Mouse (Mus musculus): ENCODE data around the gene Dlg2. TPM values are rescaled to one million over a fixed set of nuclear protein-coding genes. Genes with fewer than 3 reads are reported as not detected.

Gene Dlg2
- polyA plus RNA-seq, 1 experiment, result 1.7 TPM

GRCm38 (mm10) chr7:92040785-92041411, 1564.4 kb downstream of the Dlg2 start:
- 25% methylated on average over 2 of the region's 2 CpGs for WGBS
- Histone ChIP-seq H3K4me1 (ENCODE audit: control insufficient read depth, insufficient read depth, insufficient read length) (no peaks in the 10 kb centered on the region), H3K27ac (ENCODE audit: insufficient read depth, low read length) (no peak overlapping the region), H3K27me3 (ENCODE audit: control insufficient read depth, insufficient read depth, low read length) (no peaks in the 10 kb centered on the region), H3K36me3 (ENCODE audit: control insufficient read depth, insufficient read depth, low read length) (no peaks in the 10 kb centered on the region), H3K4me3 (ENCODE audit: extremely low read depth, insufficient read depth, insufficient read length) (no peak overlapping the region)
- TF ChIP-seq POLR2A (IDR thresholded peaks at IDR 0.05; ENCODE audit: low read depth, low read length) (no peak), CTCF (IDR thresholded peaks at IDR 0.05; ENCODE audit: extremely low read depth, insufficient read depth, insufficient read length, insufficient replicate concordance) (no peak)
- no peak for DNase-seq (ENCODE audit: low read depth in 1 of 2, low spot score in 2 of 2)

- no peak for DNase-seq (ENCODE audit: low read depth in 1 of 2, low spot score in 2 of 2)
- Histone ChIP-seq H3K36me3 (ENCODE audit: control insufficient read depth, insufficient read depth, low read length) (no peaks in the 10 kb centered on the region), H3K27me3 (ENCODE audit: control insufficient read depth, insufficient read depth, low read length) (no peaks in the 10 kb centered on the region), H3K4me1 (ENCODE audit: control insufficient read depth, insufficient read depth, insufficient read length) (no peaks in the 10 kb centered on the region), H3K4me3 (ENCODE audit: extremely low read depth, insufficient read depth, insufficient read length) (no peak overlapping the region), H3K27ac (ENCODE audit: insufficient read depth, low read length) (no peak overlapping the region)
- 98% methylated on average over 1 of the region's 1 CpGs for WGBS
- TF ChIP-seq POLR2A (IDR thresholded peaks at IDR 0.05; ENCODE audit: low read depth, low read length) (no peak), CTCF (IDR thresholded peaks at IDR 0.05; ENCODE audit: extremely low read depth, insufficient read depth, insufficient read length, insufficient replicate concordance) (no peak)
Observed at GRCm38 (mm10) chr7:92044966-92045365, 1568.5 kb downstream of the Dlg2 start.

DNA sequence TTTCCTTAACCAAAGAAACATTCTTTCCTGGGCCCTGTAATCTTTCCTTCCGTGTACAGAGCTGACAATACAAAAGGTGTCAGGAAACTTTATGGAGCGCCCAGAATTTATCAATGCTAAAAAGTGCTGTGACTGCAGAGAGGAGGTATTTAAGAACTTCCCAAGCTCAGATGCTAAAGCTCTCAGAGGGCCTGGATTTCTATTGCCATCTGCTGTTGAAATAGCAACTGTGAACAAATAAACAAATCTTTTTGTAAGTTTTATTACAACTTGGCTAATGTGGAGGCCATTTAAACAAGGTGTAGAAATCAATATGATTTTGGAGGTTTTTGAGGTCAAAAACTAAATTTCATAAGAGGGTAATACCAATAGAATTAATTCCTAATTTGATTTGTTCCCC, 1570.8 kb downstream of the Dlg2 start:
- TF ChIP-seq CTCF (IDR thresholded peaks at IDR 0.05; ENCODE audit: extremely low read depth, insufficient read depth, insufficient read length, insufficient replicate concordance) (no peak), POLR2A (IDR thresholded peaks at IDR 0.05; ENCODE audit: low read depth, low read length) (no peak)
- Histone ChIP-seq H3K4me3 (ENCODE audit: extremely low read depth, insufficient read depth, insufficient read length) (no peak overlapping the region), H3K27ac (ENCODE audit: insufficient read depth, low read length) (no peak overlapping the region), H3K36me3 (ENCODE audit: control insufficient read depth, insufficient read depth, low read length) (no peaks in the 10 kb centered on the region), H3K4me1 (ENCODE audit: control insufficient read depth, insufficient read depth, insufficient read length) (no peaks in the 10 kb centered on the region), H3K27me3 (ENCODE audit: control insufficient read depth, insufficient read depth, low read length) (no peaks in the 10 kb centered on the region)
- WGBS, result 60% methylated on average over 2 of the region's 2 CpGs
- no peak for DNase-seq (ENCODE audit: low read depth in 1 of 2, low spot score in 2 of 2)

DNA sequence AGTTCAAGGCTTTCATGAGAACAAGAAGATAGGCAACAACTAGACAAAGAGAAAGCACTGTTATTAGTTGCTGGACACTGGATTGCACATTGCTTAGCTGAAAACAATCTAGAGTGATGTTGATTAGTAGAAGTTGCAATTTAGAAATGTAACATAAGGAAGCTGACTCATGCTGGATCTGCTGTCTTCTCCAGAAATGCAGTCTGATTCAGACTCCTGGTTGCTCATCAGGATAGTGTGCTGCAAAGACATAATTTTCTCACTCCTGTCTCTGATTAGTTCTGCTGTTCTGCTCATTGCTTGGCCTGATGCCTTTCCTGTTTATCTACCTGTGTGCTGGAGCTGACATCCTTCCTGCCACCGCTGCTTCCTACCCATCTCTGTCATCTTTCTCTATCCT, 1572.4 kb downstream of the Dlg2 start:
- H3K27me3 ChIP-seq (ENCODE audit: control insufficient read depth, insufficient read depth, low read length), result no peaks in the 10 kb centered on the region
- TF ChIP-seq CTCF (IDR thresholded peaks at IDR 0.05; ENCODE audit: extremely low read depth, insufficient read depth, insufficient read length, insufficient replicate concordance) (no peak), POLR2A (IDR thresholded peaks at IDR 0.05; ENCODE audit: low read depth, low read length) (no peak)
- no peaks in the 10 kb centered on the region for H3K36me3 ChIP-seq (ENCODE audit: control insufficient read depth, insufficient read depth, low read length)
- no peak for DNase-seq (ENCODE audit: low read depth in 1 of 2, low spot score in 2 of 2)
- H3K4me3 ChIP-seq (ENCODE audit: extremely low read depth, insufficient read depth, insufficient read length), result no peak overlapping the region
- 86% methylated on average over 1 of the region's 1 CpGs for WGBS
- H3K4me1 ChIP-seq (ENCODE audit: control insufficient read depth, insufficient read depth, insufficient read length), result no peaks in the 10 kb centered on the region
- H3K27ac ChIP-seq (ENCODE audit: insufficient read depth, low read length), result no peak overlapping the region

GRCm38 (mm10) chr7:92066851-92067250, 1590.4 kb downstream of the Dlg2 start:
- Histone ChIP-seq H3K27ac (ENCODE audit: insufficient read depth, low read length) (no peak overlapping the region), H3K36me3 (ENCODE audit: control insufficient read depth, insufficient read depth, low read length) (no peaks in the 10 kb centered on the region), H3K27me3 (ENCODE audit: control insufficient read depth, insufficient read depth, low read length) (no peaks in the 10 kb centered on the region), H3K4me1 (ENCODE audit: control insufficient read depth, insufficient read depth, insufficient read length) (no peaks in the 10 kb centered on the region), H3K4me3 (ENCODE audit: extremely low read depth, insufficient read depth, insufficient read length) (no peak overlapping the region)
- TF ChIP-seq POLR2A (IDR thresholded peaks at IDR 0.05; ENCODE audit: low read depth, low read length), result no peak
- TF ChIP-seq CTCF (IDR thresholded peaks at IDR 0.05; ENCODE audit: extremely low read depth, insufficient read depth, insufficient read length, insufficient replicate concordance), result no peak
- WGBS, result 70% methylated on average over 4 of the region's 4 CpGs
- DNase-seq (ENCODE audit: low read depth in 1 of 2, low spot score in 2 of 2), result no peak

DNA sequence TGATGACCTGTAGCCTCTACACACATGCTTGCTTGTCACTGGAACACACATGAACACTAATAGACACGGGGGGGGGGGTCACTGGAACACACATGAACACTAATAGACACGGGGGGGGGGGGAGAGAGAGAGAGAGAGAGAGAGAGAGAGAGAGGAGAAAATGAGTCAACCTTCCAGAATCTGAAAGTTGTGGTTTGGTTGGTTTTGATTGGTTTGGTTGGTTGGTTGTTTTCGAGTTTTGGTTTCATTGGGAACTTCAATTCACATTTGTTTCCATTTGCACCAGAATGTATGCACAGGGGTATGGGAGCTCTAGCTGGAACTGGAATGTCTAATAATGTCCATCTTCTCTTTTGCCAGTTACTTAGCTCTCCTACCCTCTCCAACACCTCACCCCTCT, 1611.0 kb downstream of the Dlg2 start:
- Histone ChIP-seq H3K27me3 (ENCODE audit: control insufficient read depth, insufficient read depth, low read length) (no peaks in the 10 kb centered on the region), H3K36me3 (ENCODE audit: control insufficient read depth, insufficient read depth, low read length) (no peaks in the 10 kb centered on the region), H3K27ac (ENCODE audit: insufficient read depth, low read length) (no peak overlapping the region), H3K4me1 (ENCODE audit: control insufficient read depth, insufficient read depth, insufficient read length) (no peaks in the 10 kb centered on the region), H3K4me3 (ENCODE audit: extremely low read depth, insufficient read depth, insufficient read length) (no peak overlapping the region)
- no peak for DNase-seq (ENCODE audit: low read depth in 1 of 2, low spot score in 2 of 2)
- 48% methylated on average over 3 of the region's 3 CpGs for WGBS
- no peak for TF ChIP-seq CTCF (IDR thresholded peaks at IDR 0.05; ENCODE audit: extremely low read depth, insufficient read depth, insufficient read length, insufficient replicate concordance)
- TF ChIP-seq POLR2A (IDR thresholded peaks at IDR 0.05; ENCODE audit: low read depth, low read length), result no peak

DNA sequence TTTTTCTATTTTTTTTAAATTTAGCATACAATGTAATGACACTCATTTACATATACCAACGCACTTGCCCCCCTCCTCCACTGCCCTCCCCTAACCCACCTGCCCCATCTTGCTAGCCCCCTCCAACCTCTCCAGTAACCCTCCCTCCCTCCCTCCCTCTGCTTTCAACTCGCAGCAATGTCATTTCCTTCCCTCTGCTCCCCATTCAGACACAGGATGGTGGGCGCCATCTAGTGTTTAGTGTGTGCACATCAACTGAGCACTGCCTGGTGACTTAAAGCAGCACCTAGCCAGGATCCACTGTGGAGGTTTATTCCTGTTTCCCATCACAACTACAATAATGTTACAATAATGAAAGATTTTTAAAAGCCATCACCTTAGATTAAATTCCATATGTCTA, 1617.4 kb downstream of the Dlg2 start:
- H3K4me3 ChIP-seq (ENCODE audit: extremely low read depth, insufficient read depth, insufficient read length), result no peak overlapping the region
- H3K4me1 ChIP-seq (ENCODE audit: control insufficient read depth, insufficient read depth, insufficient read length), result no peaks in the 10 kb centered on the region
- no peaks in the 10 kb centered on the region for H3K27me3 ChIP-seq (ENCODE audit: control insufficient read depth, insufficient read depth, low read length)
- no peaks in the 10 kb centered on the region for H3K36me3 ChIP-seq (ENCODE audit: control insufficient read depth, insufficient read depth, low read length)
- DNase-seq (ENCODE audit: low read depth in 1 of 2, low spot score in 2 of 2), result peak in 1 of 2 experiments; percentile 20
- TF ChIP-seq CTCF (IDR thresholded peaks at IDR 0.05; ENCODE audit: extremely low read depth, insufficient read depth, insufficient read length, insufficient replicate concordance), result peak; percentile 31; the same call in 1 of the 2 replicates
- TF ChIP-seq POLR2A (IDR thresholded peaks at IDR 0.05; ENCODE audit: low read depth, low read length), result no peak
- H3K27ac ChIP-seq (ENCODE audit: insufficient read depth, low read length), result no peak overlapping the region
- WGBS, result 1% methylated on average over 3 of the region's 3 CpGs
